Mouse (Mus musculus): ENCODE measurements around the gene Phf10. TPM values are rescaled to one million over a fixed set of nuclear protein-coding genes. Genes with fewer than 3 reads are reported as not detected.
"Not testable (repeated sequence)": the region's sequence is repeated elsewhere in the genome, so short reads cannot be mapped to it uniquely, and the experiment has no call there.

Phf10 gene
- polyA plus RNA-seq, 1 experiment from 2014 or later, result 38.3 TPM

- no peak overlapping the region for H3K4me2 ChIP-seq (ENCODE audit: low read depth, low read length)
- H3K4me1 ChIP-seq (ENCODE audit: control insufficient read depth, insufficient read depth, low read length), result no peaks in the 10 kb centered on the region
- 78% methylated on average over 5 of the region's 5 CpGs for WGBS
- H3K4me3 ChIP-seq (ENCODE audit: low read depth, low read length), result no peak overlapping the region
- DNase-seq (ENCODE audit: low spot score), result no peak
- H3K27ac ChIP-seq (replicated peaks; ENCODE audit: low read depth, low read length), result no peak overlapping the region
- no peak overlapping the region for H3K9ac ChIP-seq (replicated peaks; ENCODE audit: low read length)
- no peaks in the 10 kb centered on the region for H3K27me3 ChIP-seq (ENCODE audit: control insufficient read depth, insufficient read depth, low read length)
- no peaks in the 10 kb centered on the region for H3K36me3 ChIP-seq (replicated peaks; ENCODE audit: control insufficient read depth, insufficient read depth, low read depth, low read length)
- no peak for ATAC-seq (replicated peaks; ENCODE audit: insufficient number of reproducible peaks, low FRiP score, low TSS enrichment, low read depth)
- no peaks in the 10 kb centered on the region for H3K9me3 ChIP-seq (replicated peaks; ENCODE audit: control insufficient read depth, low read length)
Observed at GRCm38 (mm10) chr17:14935841-14936605, 25.1 kb downstream of the Phf10 start.

GRCm38 (mm10) chr17:14935280-14935679 is 25.8 kb downstream of the Phf10 start:
- H3K4me3 ChIP-seq (ENCODE audit: low read depth, low read length); H3K9me3 ChIP-seq (replicated peaks; ENCODE audit: control insufficient read depth, low read length); DNase-seq (ENCODE audit: low spot score); H3K4me2 ChIP-seq (ENCODE audit: low read depth, low read length); H3K9ac ChIP-seq (replicated peaks; ENCODE audit: low read length); H3K36me3 ChIP-seq (replicated peaks; ENCODE audit: control insufficient read depth, insufficient read depth, low read depth, low read length); H3K4me1 ChIP-seq (ENCODE audit: control insufficient read depth, insufficient read depth, low read length); H3K27me3 ChIP-seq (ENCODE audit: control insufficient read depth, insufficient read depth, low read length); H3K27ac ChIP-seq (replicated peaks; ENCODE audit: low read depth, low read length); ATAC-seq (replicated peaks; ENCODE audit: insufficient number of reproducible peaks, low FRiP score, low TSS enrichment, low read depth): not testable (repeated sequence)
- WGBS, result 83% methylated on average over 12 of the region's 14 CpGs

- Histone ChIP-seq H3K9me3 (replicated peaks; ENCODE audit: control insufficient read depth, low read length) (no peaks in the 10 kb centered on the region), H3K4me3 (ENCODE audit: low read depth, low read length) (no peak overlapping the region), H3K9ac (replicated peaks; ENCODE audit: low read length) (no peak overlapping the region), H3K4me2 (ENCODE audit: low read depth, low read length) (no peak overlapping the region), H3K4me1 (ENCODE audit: control insufficient read depth, insufficient read depth, low read length) (no peaks in the 10 kb centered on the region), H3K27me3 (ENCODE audit: control insufficient read depth, insufficient read depth, low read length) (no peaks in the 10 kb centered on the region), H3K36me3 (replicated peaks; ENCODE audit: control insufficient read depth, insufficient read depth, low read depth, low read length) (no peaks in the 10 kb centered on the region), H3K27ac (replicated peaks; ENCODE audit: low read depth, low read length) (no peak overlapping the region)
- ATAC-seq (replicated peaks; ENCODE audit: insufficient number of reproducible peaks, low FRiP score, low TSS enrichment, low read depth) (no peak), DNase-seq (ENCODE audit: low spot score) (no peak)
- 87% methylated on average over 5 of the region's 5 CpGs for WGBS
Observed at GRCm38 (mm10) chr17:14931469-14931868, 29.6 kb downstream of the Phf10 start.

GRCm38 (mm10) chr17:14930697-14931096 is 30.4 kb downstream of the Phf10 start:
- H3K27me3 ChIP-seq (ENCODE audit: control insufficient read depth, insufficient read depth, low read length), result no peaks in the 10 kb centered on the region
- WGBS, result 86% methylated on average over 7 of the region's 7 CpGs
- no peak overlapping the region for H3K4me2 ChIP-seq (ENCODE audit: low read depth, low read length)
- no peak for ATAC-seq (replicated peaks; ENCODE audit: insufficient number of reproducible peaks, low FRiP score, low TSS enrichment, low read depth)
- no peaks in the 10 kb centered on the region for H3K4me1 ChIP-seq (ENCODE audit: control insufficient read depth, insufficient read depth, low read length)
- no peak overlapping the region for H3K27ac ChIP-seq (replicated peaks; ENCODE audit: low read depth, low read length)
- H3K4me3 ChIP-seq (ENCODE audit: low read depth, low read length), result no peak overlapping the region
- H3K9me3 ChIP-seq (replicated peaks; ENCODE audit: control insufficient read depth, low read length), result no peaks in the 10 kb centered on the region
- no peaks in the 10 kb centered on the region for H3K36me3 ChIP-seq (replicated peaks; ENCODE audit: control insufficient read depth, insufficient read depth, low read depth, low read length)
- no peak overlapping the region for H3K9ac ChIP-seq (replicated peaks; ENCODE audit: low read length)
- no peak for DNase-seq (ENCODE audit: low spot score)

GRCm38 (mm10) chr17:14928631-14929030 is 32.4 kb downstream of the Phf10 start:
- no peak for DNase-seq (ENCODE audit: low spot score)
- no peaks in the 10 kb centered on the region for H3K9me3 ChIP-seq (replicated peaks; ENCODE audit: control insufficient read depth, low read length)
- 68% methylated on average over 5 of the region's 5 CpGs for WGBS
- no peak overlapping the region for H3K27ac ChIP-seq (replicated peaks; ENCODE audit: low read depth, low read length)
- no peak for ATAC-seq (replicated peaks; ENCODE audit: insufficient number of reproducible peaks, low FRiP score, low TSS enrichment, low read depth)
- no peak overlapping the region for H3K4me3 ChIP-seq (ENCODE audit: low read depth, low read length)
- H3K4me1 ChIP-seq (ENCODE audit: control insufficient read depth, insufficient read depth, low read length), result no peaks in the 10 kb centered on the region
- no peak overlapping the region for H3K9ac ChIP-seq (replicated peaks; ENCODE audit: low read length)
- H3K36me3 ChIP-seq (replicated peaks; ENCODE audit: control insufficient read depth, insufficient read depth, low read depth, low read length), result no peaks in the 10 kb centered on the region
- no peaks in the 10 kb centered on the region for H3K27me3 ChIP-seq (ENCODE audit: control insufficient read depth, insufficient read depth, low read length)
- no peak overlapping the region for H3K4me2 ChIP-seq (ENCODE audit: low read depth, low read length)

- Histone ChIP-seq H3K4me2 (ENCODE audit: low read depth, low read length) (no peak overlapping the region), H3K27ac (replicated peaks; ENCODE audit: low read depth, low read length) (no peak overlapping the region), H3K36me3 (replicated peaks; ENCODE audit: control insufficient read depth, insufficient read depth, low read depth, low read length) (no peaks in the 10 kb centered on the region), H3K9me3 (replicated peaks; ENCODE audit: control insufficient read depth, low read length) (no peaks in the 10 kb centered on the region), H3K9ac (replicated peaks; ENCODE audit: low read length) (no peak overlapping the region), H3K27me3 (ENCODE audit: control insufficient read depth, insufficient read depth, low read length) (no peaks in the 10 kb centered on the region), H3K4me1 (ENCODE audit: control insufficient read depth, insufficient read depth, low read length) (no peaks in the 10 kb centered on the region), H3K4me3 (ENCODE audit: low read depth, low read length) (no peak overlapping the region)
- DNase-seq (ENCODE audit: low spot score) (no peak), ATAC-seq (replicated peaks; ENCODE audit: insufficient number of reproducible peaks, low FRiP score, low TSS enrichment, low read depth) (no peak)
- 82% methylated on average over 8 of the region's 8 CpGs for WGBS
Observed at GRCm38 (mm10) chr17:14927644-14928218, 33.3 kb downstream of the Phf10 start.

GRCm38 (mm10) chr17:14921582-14921981 is 39.5 kb downstream of the Phf10 start:
- DNase-seq (ENCODE audit: low spot score), result no peak
- Histone ChIP-seq H3K9me3 (replicated peaks; ENCODE audit: control insufficient read depth, low read length) (no peaks in the 10 kb centered on the region), H3K4me2 (ENCODE audit: low read depth, low read length) (no peak overlapping the region), H3K27me3 (ENCODE audit: control insufficient read depth, insufficient read depth, low read length) (no peaks in the 10 kb centered on the region), H3K4me3 (ENCODE audit: low read depth, low read length) (no peak overlapping the region), H3K4me1 (ENCODE audit: control insufficient read depth, insufficient read depth, low read length) (no peaks in the 10 kb centered on the region), H3K9ac (replicated peaks; ENCODE audit: low read length) (no peak overlapping the region), H3K27ac (replicated peaks; ENCODE audit: low read depth, low read length) (no peak overlapping the region), H3K36me3 (replicated peaks; ENCODE audit: control insufficient read depth, insufficient read depth, low read depth, low read length) (no peaks in the 10 kb centered on the region)
- no peak for ATAC-seq (replicated peaks; ENCODE audit: insufficient number of reproducible peaks, low FRiP score, low TSS enrichment, low read depth)
- 55% methylated on average over 6 of the region's 6 CpGs for WGBS

- no peak for ATAC-seq (replicated peaks; ENCODE audit: insufficient number of reproducible peaks, low FRiP score, low TSS enrichment, low read depth)
- no peak overlapping the region for H3K4me3 ChIP-seq (ENCODE audit: low read depth, low read length)
- H3K4me1 ChIP-seq (ENCODE audit: control insufficient read depth, insufficient read depth, low read length), result no peaks in the 10 kb centered on the region
- no peak overlapping the region for H3K4me2 ChIP-seq (ENCODE audit: low read depth, low read length)
- WGBS, result 89% methylated on average over 8 of the region's 8 CpGs
- H3K9me3 ChIP-seq (replicated peaks; ENCODE audit: control insufficient read depth, low read length), result no peaks in the 10 kb centered on the region
- DNase-seq (ENCODE audit: low spot score), result no peak
- H3K27ac ChIP-seq (replicated peaks; ENCODE audit: low read depth, low read length), result no peak overlapping the region
- no peak overlapping the region for H3K9ac ChIP-seq (replicated peaks; ENCODE audit: low read length)
- H3K36me3 ChIP-seq (replicated peaks; ENCODE audit: control insufficient read depth, insufficient read depth, low read depth, low read length), result no peaks in the 10 kb centered on the region
- no peaks in the 10 kb centered on the region for H3K27me3 ChIP-seq (ENCODE audit: control insufficient read depth, insufficient read depth, low read length)
Observed at GRCm38 (mm10) chr17:14917866-14918265, 43.2 kb downstream of the Phf10 start.
